ENCODE assay signal across 16 mouse cellular contexts in genomic region chr12:17093772-17094171, GRCm38 (mm10).
"Had no signal": no experiment of that assay in that cellular context is flagged by ENCODE, and none has a peak within 500 bp of the region (broad histone marks: within the 10 kb centered on the region; RNA-seq: fewer than 3 reads in every experiment).

No protein-coding gene starts in this region.

- H3K4me2 ChIP-seq: liver, embryonic 13.5 days; midbrain, embryonic 12.5 days; neural tube, embryonic 13.5 days; stomach, embryonic 15.5 days had no signal

- DNase-seq: kidney, adult 2 months; kidney, postnatal 25 days; layer of hippocampus, adult 9-11 months; liver, embryonic 13.5 days; retina, postnatal 1 day; right cerebral cortex, postnatal 25 days; spleen, adult 18-20 months; thymus, postnatal 36 days had no signal

- H3K4me3 ChIP-seq: layer of hippocampus, adult 2 months; liver, embryonic 13.5 days; megakaryocyte, embryonic 14.5 days; midbrain, embryonic 12.5 days; myocyte; neural tube, embryonic 13.5 days; stomach, embryonic 15.5 days had no signal

- H3K36me3 ChIP-seq: liver, embryonic 13.5 days; midbrain, embryonic 12.5 days; neural tube, embryonic 13.5 days; stomach, embryonic 15.5 days had no signal

- H3K27ac ChIP-seq: kidney, postnatal 0 days; layer of hippocampus, adult 2 months; liver, embryonic 13.5 days; midbrain, embryonic 12.5 days; neural tube, embryonic 13.5 days; stomach, embryonic 15.5 days had no signal

- H3K27me3 ChIP-seq: liver, embryonic 13.5 days; midbrain, embryonic 12.5 days; neural tube, embryonic 13.5 days; stomach, embryonic 15.5 days had no signal

- ATAC-seq: intestine, postnatal 0 days had no signal

- H3K4me1 ChIP-seq: liver, embryonic 13.5 days; megakaryocyte, embryonic 14.5 days; midbrain, embryonic 12.5 days; stomach, embryonic 15.5 days had no signal

- H3K9ac ChIP-seq: liver, embryonic 13.5 days; midbrain, embryonic 12.5 days; neural tube, embryonic 13.5 days; stomach, embryonic 15.5 days had no signal

- H3K9me3 ChIP-seq: liver, embryonic 13.5 days; midbrain, embryonic 12.5 days; neural tube, embryonic 13.5 days; stomach, embryonic 15.5 days had no signal
